Mouse (Mus musculus) hindlimb bud, embryonic 11.5 days (tissue): ENCODE data around the gene Ash1l.
A peak's percentile ranks its signal among the peaks of the same experiment; 100 is the strongest.

Experiments used
- DNase-seq: peaks from one replicate; pipeline ENCODE4 v3.0.0-alpha.2; 2012; ENCODE audit warnings: low read depth, low spot score; ENCODE audit errors: extremely low spot score

The Ash1l gene

GRCm38 (mm10) chr3:88950576-88951326 lies at the start of gene Ash1l, which contains the start of gene Dap3:
Ash1l (plus strand) TSS chr3:88950622.
Dap3 (minus strand) TSS chr3:88951181.
- peak; percentile 22 for DNase-seq

DNA sequence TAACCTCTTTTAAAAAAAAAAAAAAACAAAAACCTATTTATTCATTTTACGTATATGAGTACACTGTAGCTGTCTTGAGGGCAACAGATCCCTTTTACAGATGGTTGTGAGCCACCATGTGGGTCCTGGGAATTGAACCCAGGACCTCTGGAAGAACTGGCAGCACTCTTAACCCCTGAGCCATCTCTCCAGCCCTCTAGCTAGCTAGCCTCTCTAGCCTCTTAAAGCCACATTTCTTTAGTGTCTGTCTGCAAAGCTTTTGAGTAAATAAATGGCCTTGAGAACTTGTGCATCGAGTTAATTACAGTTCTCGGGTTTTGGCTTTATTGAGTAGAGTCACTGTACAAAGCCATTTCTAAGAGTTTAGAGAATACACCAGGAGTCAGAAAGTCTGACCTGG lies 45.6 kb upstream of the Ash1l start:
- DNase-seq = no peak

GRCm38 (mm10) chr3:88905209-88905608 lies 45.2 kb upstream of the Ash1l start:
- no peak for DNase-seq

GRCm38 (mm10) chr3:88905741-88906140 lies 44.7 kb upstream of the Ash1l start:
- DNase-seq = no peak

DNA sequence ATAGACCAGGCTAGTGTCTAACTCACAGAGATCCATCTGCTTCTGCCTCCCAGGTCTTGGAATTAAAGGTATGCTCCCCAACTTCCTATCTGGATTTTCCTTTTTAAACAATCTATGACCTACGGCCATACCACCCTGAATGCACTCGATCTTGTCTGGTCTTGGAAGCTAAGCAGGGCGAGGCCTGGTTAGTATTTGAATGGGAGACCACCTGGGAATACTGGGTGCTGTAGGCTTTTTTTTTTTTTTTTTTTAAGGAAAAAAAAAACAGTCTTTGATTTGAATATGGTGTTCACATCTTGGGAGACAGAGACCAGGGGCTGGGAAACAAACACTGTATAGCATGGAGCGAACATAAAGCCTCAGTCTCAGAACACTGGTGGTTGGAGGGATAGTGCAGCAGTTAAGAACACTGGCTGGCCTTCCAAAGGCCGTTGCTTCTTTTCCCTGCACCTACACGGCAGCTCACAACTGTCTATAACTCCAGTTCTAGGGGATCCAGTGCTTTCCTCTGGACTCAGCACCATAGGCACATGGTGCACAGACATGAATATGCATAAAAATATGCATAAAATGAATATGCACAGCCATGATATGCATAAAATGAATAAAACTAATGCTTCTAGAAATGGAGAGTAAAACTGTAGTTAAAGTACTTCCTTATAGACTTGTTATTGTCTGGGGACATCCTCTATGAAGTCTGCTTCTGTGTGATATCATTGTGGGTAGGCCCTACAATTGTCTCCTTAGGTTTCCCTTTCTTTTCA lies 43.8 kb upstream of the Ash1l start:
- DNase-seq = no peak

- DNase-seq = no peak
Measured at GRCm38 (mm10) chr3:88912585-88912984, 37.8 kb upstream of the Ash1l start.

DNA sequence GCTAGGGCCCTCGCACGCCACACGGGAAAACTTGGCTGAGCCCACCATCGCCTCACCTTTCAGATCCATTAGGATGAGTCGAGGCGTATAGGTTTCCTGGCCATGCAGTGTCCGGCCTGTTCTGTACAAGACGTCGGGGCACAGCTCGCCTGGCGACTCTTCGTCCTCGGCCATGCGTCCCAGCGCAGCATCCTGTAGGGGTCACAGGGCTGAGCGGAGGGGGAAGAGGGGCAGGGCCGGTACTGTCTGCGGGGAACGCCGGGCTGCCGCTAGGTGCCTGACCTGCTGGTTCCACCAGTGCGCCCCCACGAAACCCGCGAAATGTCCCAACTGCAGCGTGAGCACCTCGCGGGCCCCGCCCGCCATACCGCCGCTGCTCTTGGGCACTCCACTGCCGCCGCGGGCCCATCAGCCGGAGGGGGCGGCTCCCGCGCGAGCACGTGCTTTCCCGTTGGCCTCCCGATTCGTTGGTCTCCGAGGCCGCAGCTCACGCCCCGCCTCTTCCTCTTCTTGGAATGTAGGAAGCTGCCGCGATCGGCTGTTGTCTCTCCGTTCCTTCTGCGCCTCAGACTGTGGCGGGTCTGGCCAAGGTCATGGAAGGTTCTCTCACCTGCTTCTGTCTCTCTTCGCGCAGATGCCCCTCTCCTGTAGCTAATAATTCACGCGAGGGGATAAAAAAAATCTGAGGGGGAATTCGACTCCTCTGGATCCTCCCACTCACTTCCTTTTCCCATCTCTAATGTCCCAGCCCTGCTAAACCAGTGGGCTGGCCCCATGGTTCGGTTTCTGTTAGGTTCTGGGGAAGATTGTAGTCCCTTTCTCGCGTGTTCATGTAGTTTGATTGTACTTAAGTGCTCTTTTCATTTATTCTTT lies 36.7 kb upstream of the Ash1l start, which contains the start of gene Msto1:
Gene Msto1, minus strand, starts transcription at position 489 of the 873 bp plus-strand sequence.
- peak; percentile 56 for DNase-seq

DNA sequence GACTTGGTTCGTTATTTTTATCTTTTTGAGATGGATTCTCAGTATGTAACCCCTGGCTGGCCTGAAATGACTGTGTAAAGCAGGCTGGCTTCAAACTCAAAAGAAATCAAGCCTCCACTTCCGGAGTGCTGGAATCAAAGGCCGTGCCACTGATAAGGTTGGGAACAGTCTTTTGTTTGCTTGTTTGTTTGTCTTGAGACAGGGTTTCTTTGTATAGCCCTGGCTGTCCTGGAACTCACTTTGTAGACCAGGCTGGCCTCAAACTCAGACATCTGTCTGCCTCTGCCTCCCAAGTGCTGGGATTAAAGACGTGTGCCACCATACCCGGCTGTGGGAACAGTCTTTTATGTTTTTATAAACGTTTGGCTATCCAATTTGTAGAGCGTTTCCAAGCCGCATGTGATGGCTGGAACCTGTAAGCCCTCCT lies 36.0 kb upstream of the Ash1l start:
- no peak for DNase-seq

DNA sequence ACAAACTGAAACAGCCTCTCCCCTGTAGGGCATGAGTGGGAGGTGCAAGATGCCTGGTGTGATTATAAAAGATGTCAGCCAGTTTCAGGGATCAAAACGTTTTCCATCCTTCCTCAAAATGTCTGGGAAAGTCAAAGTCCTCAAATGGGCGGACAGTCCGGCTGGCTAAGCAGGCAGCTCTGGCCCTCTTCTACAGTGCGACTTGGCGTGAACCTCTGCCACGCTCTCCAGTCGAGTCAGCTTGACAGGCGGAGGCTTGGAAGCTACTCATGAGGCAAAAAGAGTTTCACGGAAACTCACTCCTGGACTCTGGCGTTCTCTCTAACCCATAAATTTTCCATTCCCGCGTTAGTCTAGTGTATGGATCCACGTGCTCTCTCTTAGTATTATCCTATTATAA lies 31.4 kb upstream of the Ash1l start:
- no peak for DNase-seq

DNA sequence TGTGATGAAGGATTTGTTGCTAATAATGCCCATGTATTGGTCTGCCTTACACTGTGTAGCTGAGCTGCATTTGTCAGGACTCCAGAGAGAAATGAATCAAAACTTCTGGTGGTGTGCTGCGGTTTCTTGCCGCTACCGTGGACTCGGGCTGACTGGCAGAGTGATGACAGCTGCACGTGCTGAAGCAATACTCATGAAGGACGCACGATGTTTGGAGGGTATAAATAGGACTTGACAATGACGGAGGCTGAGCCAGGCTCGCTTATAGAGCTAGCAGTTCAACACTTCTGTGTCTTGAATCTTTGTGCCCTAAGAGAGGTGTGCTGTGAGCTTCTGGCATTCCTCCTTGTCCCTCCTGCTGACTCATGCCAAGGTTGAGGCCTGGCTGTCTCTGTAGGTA lies 29.0 kb upstream of the Ash1l start:
- DNase-seq = no peak

- no peak for DNase-seq
Measured at GRCm38 (mm10) chr3:88923989-88924591, 26.3 kb upstream of the Ash1l start.

- DNase-seq = no peak
Measured at GRCm38 (mm10) chr3:88925651-88926050, 24.8 kb upstream of the Ash1l start.

DNA sequence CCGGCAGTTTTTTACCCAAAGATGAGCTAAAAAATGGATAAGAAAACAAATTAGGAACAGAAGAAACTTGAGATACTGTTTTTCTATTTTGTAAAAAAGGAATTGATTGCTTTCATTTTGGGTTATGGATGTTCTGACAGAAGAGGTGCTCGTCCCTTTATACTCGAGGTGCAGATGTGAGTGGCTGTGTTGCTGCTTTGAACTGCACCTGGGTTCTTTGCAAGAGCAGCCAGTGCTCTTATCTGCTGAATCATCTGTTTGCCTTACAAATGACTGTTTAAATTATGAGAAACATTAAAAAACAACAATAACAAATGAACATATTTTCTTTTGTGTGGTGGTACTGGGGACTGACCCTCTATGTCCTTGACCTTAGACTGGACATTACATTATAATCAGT lies 20.9 kb upstream of the Ash1l start:
- no peak for DNase-seq

DNA sequence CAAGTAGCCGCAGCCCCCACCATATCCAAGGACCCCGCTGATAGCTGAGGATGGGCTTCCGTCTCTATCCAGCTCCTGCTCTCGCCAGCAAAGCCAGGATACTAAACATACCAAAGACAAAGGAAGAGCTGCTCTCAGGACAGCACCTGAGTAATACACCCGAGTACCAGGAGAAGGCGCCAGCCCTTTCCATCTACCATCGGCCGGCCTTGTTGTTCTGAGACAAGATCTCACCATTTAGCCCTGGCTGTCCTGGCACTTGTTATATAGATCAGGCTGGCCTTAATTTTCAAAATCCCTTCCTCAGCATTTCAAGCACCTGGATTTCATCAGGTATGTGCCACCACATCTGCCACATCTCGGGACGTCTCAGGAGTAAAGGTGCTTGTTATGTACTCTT lies 11.4 kb upstream of the Ash1l start:
- DNase-seq = no peak

DNA sequence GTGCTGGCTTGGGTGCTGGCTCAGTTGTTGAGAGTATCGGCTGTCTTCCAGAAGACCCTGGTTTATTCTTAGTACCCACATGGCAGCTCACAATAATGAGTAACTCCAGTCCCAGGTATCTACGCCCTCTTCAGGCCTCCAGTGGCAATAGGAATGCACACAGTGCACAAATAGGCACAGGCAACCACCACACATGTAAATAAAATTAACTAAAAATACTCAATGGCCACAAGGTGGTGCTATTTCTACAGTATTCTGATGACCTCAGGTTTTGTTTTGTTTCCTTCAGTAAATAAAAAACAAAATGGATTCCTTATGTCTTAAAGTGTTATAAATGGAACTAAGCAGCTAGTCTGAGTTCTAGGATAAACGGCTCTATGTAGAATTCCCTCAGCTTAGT lies 10.7 kb upstream of the Ash1l start:
- DNase-seq = peak; percentile 49

GRCm38 (mm10) chr3:88942316-88942880 lies 8.0 kb upstream of the Ash1l start:
- no peak for DNase-seq

GRCm38 (mm10) chr3:88944109-88944508 lies 6.3 kb upstream of the Ash1l start:
- no peak for DNase-seq

DNA sequence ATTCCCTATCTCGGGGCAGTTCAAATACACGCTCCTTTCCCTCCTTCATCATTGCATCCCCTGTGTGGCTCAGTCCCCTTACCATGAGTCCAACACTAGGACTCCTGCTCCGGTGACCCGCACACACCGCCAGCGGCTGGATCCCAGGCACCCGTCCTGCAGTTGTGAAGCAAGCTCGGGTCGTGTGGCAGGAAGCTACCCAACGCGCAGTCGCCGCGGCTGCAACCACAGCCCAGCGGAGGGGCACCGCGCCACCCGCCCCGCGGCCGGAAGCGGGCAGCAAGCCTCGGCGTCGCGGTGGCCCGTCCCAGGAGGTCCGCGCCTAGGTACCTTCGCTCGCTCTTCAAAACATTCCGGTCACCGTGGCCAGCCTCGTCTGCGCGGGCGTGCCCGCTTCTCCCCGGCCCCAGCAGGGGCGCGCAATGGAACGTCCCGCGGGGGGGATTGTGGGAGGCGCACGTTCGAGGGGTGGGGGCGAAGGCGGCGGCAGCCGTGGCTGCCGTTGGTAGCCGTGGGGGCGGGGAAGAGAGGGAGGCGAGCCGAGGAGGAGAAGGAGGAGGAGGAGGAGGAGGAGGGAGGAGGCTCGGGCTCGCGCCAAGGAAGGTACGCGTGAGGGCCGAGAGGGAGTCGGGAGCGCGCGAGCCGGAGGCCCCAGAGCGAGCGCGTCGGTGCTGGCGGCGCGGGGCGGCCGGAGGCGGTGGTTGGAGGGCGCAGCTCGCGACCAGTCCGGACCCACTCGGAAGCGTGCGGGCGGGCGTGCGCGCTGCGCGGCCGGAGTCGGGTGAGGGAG lies 441 bp upstream of the Ash1l start:
- peak; percentile 35 for DNase-seq

DNA sequence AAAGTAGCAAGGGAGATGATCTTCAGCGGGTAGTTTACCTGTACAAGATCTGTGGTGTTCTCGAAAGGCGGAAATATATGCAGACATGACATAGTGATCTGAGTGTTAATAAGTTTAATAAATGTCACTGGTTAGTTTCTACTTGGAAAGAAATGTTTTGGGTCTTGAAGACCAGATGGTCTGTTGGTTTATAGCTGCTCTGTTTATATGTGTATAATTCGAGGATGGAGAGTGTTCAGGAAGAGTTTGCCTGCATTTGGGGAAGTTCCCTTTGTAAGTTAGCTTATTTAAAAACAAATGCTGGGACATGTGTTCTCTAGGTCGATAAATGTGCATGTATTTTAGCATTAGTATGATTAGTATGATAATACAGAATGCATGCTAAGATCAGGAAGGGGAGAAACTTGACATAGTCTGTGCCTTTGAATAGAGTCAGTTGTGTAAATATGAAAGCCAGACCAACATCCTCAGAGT lies 942 bp downstream of the Ash1l start:
- peak; percentile 10 for DNase-seq

GRCm38 (mm10) chr3:88953246-88953645 lies 2.8 kb downstream of the Ash1l start:
- no peak for DNase-seq
